Mouse (Mus musculus) ES-E14 (cell line): ENCODE measurements at regions not wholly inside any gene's neighbourhood (a gene's known extent, or its start where the extent isn't known, plus 50 kb on each side); places are given as distances from the start of the nearest gene placed in this dataset.

ENCODE experiments used
- DNase-seq: peaks from one replicate; pipeline ENCODE4 v3.0.0-alpha.2; 2013; ENCODE audit warnings: low read depth, low spot score
- H3K27ac ChIP-seq: 2 replicates; pipeline ENCODE4 v1.5.1; 2012; ENCODE audit warnings: low read depth, mild to moderate bottlenecking, low read length, moderate library complexity, mixed read lengths; ENCODE audit not compliant: poor library complexity, insufficient read depth, severe bottlenecking
- H3K36me3 ChIP-seq: 2 replicates; pipeline ENCODE4 v1.6.1; 2012; ENCODE audit warnings: mild to moderate bottlenecking, low read length, moderate library complexity, mixed read lengths; ENCODE audit not compliant: control insufficient read depth, poor library complexity, insufficient read depth, severe bottlenecking
- H3K4me1 ChIP-seq, 2 experiments: fragments of 150-350 bp in 1 of 2; sonication (generic) in 1 of 2; 2 replicates each; pipeline ENCODE4 v1.6.1; 2012; ENCODE audit warnings: low read length in 2 of 2, mild to moderate bottlenecking in 1 of 2, mixed read lengths in 1 of 2; ENCODE audit not compliant: control insufficient read depth in 2 of 2, insufficient read depth in 2 of 2, poor library complexity in 1 of 2
- H3K4me3 ChIP-seq, 2 experiments: fragments of 150-350 bp in 1 of 2; sonication (generic) in 1 of 2; 2 replicates each; pipeline ENCODE4 v1.5.1; 2012; ENCODE audit warnings: low read length in 2 of 2, low read depth in 1 of 2, mild to moderate bottlenecking in 1 of 2, mixed read lengths in 1 of 2; ENCODE audit not compliant: insufficient read depth in 1 of 2, poor library complexity in 1 of 2, severe bottlenecking in 1 of 2
- H3K9ac ChIP-seq: 2 replicates; pipeline ENCODE4 v1.6.1; 2012; ENCODE audit warnings: low read depth, mild to moderate bottlenecking, low read length, mixed read lengths; ENCODE audit not compliant: poor library complexity, insufficient read depth, severe bottlenecking
- H3K9me3 ChIP-seq: fragments of 150-350 bp; sonication (generic); 2 replicates; pipeline ENCODE4 v1.6.1; 2012; ENCODE audit warnings: low read depth, mild to moderate bottlenecking, low read length; ENCODE audit not compliant: control insufficient read depth, insufficient read depth
- CHD2 ChIP-seq: IDR thresholded peaks from 2 replicates; pipeline ENCODE4 v1.6.1; 2014; ENCODE audit warnings: mild to moderate bottlenecking, low read depth, low read length, inconsistent platforms
- HCFC1 ChIP-seq: IDR thresholded peaks from 2 replicates; pipeline ENCODE4 v1.6.1; 2012; ENCODE audit warnings: low read length, inconsistent platforms, borderline replicate concordance; ENCODE audit not compliant: insufficient read depth
- MAFK ChIP-seq: IDR thresholded peaks from 2 replicates; pipeline ENCODE4 v1.6.1; 2014; ENCODE audit warnings: mild to moderate bottlenecking, low read depth, low read length, inconsistent platforms; ENCODE audit not compliant: insufficient read depth
- ZC3H11A ChIP-seq: IDR thresholded peaks from 2 replicates; pipeline ENCODE4 v1.6.1; 2012; ENCODE audit warnings: low read depth, mild to moderate bottlenecking, inconsistent platforms, low read length, borderline replicate concordance
- ZNF384 ChIP-seq: IDR thresholded peaks from 2 replicates; pipeline ENCODE4 v1.6.1; 2012; ENCODE audit warnings: low read depth, low read length, inconsistent platforms
- in situ Hi-C, 2 experiments: fragments of 600-800 bp; cut with MboI; formaldehyde crosslinking; loops; one replicate each; pipeline ENCODE4 v1.15.1; 2025; ENCODE audit warnings: low sequenced_read_pairs in 2 of 2, inconsistent platforms in 1 of 2; ENCODE audit not compliant: unreplicated experiment in 2 of 2

- H3K9me3 ChIP-seq, result no peaks in the 10 kb centered on the region
- no peak for DNase-seq
- no peak for TF ChIP-seq HCFC1
- TF ChIP-seq CHD2, result no peak
- TF ChIP-seq MAFK, result no peak
- TF ChIP-seq ZC3H11A, result no peak
- TF ChIP-seq ZNF384, result no peak
Measured at GRCm38 (mm10) chr9:91073366-91074174, 288.6 kb upstream of the Zic4 start.

GRCm38 (mm10) chr9:91074175-91074480, 288.1 kb upstream of the Zic4 start:
- in situ Hi-C loops, result no loop called here
- TF ChIP-seq HCFC1, result no peak
- TF ChIP-seq CHD2, result no peak
- no peak for TF ChIP-seq ZC3H11A
- no peak for TF ChIP-seq MAFK
- no peak for TF ChIP-seq ZNF384

More at GRCm38 (mm10) chr9:91073366-91074174, 288.6 kb upstream of the Zic4 start:
- in situ Hi-C loops, result no loop called here
- H3K4me1 ChIP-seq, result no peaks in the 10 kb centered on the region
- no peak overlapping the region for H3K27ac ChIP-seq
- H3K36me3 ChIP-seq, result no peaks in the 10 kb centered on the region
- no peak overlapping the region for H3K4me3 ChIP-seq
- H3K9ac ChIP-seq, result no peak overlapping the region

DNA sequence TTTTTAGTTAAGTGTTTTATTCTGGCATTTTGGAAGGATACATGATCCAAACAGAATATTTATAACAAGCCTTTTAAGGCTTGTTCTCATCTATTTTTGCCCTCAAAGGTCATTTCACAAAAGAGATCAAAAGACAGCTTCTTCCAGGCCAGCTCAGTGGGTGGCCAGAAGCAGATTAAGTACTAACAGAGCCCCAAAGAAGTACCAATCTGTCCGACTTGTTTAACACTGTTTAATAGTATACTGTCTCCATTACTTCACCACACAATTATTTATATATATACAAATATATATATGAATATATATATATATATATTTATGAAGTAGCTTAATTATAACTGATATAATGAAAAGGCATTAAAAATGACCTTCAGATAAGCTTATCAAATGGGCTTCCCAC, 284.7 kb upstream of the Zic4 start:
- no peak overlapping the region for H3K27ac ChIP-seq
- no peak overlapping the region for H3K4me3 ChIP-seq
- no peaks in the 10 kb centered on the region for H3K9me3 ChIP-seq
- DNase-seq, result no peak
- H3K36me3 ChIP-seq, result no peaks in the 10 kb centered on the region
- no peak for TF ChIP-seq CHD2
- no peak for TF ChIP-seq MAFK
- no peak for TF ChIP-seq ZNF384
- no peak for TF ChIP-seq HCFC1
- TF ChIP-seq ZC3H11A, result no peak
- no peaks in the 10 kb centered on the region for H3K4me1 ChIP-seq
- no peak overlapping the region for H3K9ac ChIP-seq
- in situ Hi-C loops, result no loop called here

More at GRCm38 (mm10) chr9:91074175-91074480, 288.1 kb upstream of the Zic4 start:
- no peaks in the 10 kb centered on the region for H3K9me3 ChIP-seq
- DNase-seq, result no peak
- H3K9ac ChIP-seq, result no peak overlapping the region
- no peaks in the 10 kb centered on the region for H3K36me3 ChIP-seq
- no peak overlapping the region for H3K4me3 ChIP-seq
- H3K27ac ChIP-seq, result no peak overlapping the region
- no peaks in the 10 kb centered on the region for H3K4me1 ChIP-seq

- no peak for DNase-seq
- H3K9ac ChIP-seq, result no peak overlapping the region
- no peak overlapping the region for H3K4me3 ChIP-seq
- H3K4me1 ChIP-seq, result no peaks in the 10 kb centered on the region
- no peak for TF ChIP-seq CHD2
- no peak for TF ChIP-seq ZNF384
- no peak for TF ChIP-seq MAFK
- no peak for TF ChIP-seq ZC3H11A
- TF ChIP-seq HCFC1, result no peak
- H3K36me3 ChIP-seq, result no peaks in the 10 kb centered on the region
- H3K27ac ChIP-seq, result no peak overlapping the region
- in situ Hi-C loops, result no loop called here
- no peaks in the 10 kb centered on the region for H3K9me3 ChIP-seq
Measured at GRCm38 (mm10) chr9:91083791-91084190, 278.4 kb upstream of the Zic4 start.

DNA sequence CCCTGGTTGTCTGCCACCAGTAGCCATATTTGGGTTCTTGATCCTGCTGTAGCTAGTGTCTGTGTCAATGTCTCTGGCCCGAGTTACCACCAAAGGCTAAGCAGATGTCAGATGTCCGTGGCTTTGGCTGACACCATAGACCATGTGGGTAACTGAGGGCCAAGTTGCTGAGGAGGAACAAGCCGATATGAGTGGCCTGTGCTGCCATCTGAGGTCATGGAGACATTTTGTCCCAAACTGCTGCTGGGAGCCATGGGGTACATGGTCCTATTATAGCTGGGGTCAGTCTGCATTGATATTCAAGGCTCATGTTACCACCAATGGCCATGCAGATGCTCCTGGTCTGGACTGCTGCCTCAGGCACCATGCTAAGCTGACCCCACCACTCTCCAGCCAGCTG, 276.3 kb upstream of the Zic4 start:
- no peak for DNase-seq
- H3K27ac ChIP-seq, result no peak overlapping the region
- H3K9me3 ChIP-seq, result no peaks in the 10 kb centered on the region
- H3K36me3 ChIP-seq, result no peaks in the 10 kb centered on the region
- no peak overlapping the region for H3K9ac ChIP-seq
- H3K4me1 ChIP-seq, result no peaks in the 10 kb centered on the region
- TF ChIP-seq HCFC1 (no peak), CHD2 (no peak), MAFK (no peak), ZNF384 (no peak)
- H3K4me3 ChIP-seq, result no peak overlapping the region
- in situ Hi-C loops, result no loop called here
